Mouse (Mus musculus) ES-Bruce4 (cell line): ENCODE measurements at regions not wholly inside any gene's neighbourhood (a gene's known extent, or its start where the extent isn't known, plus 50 kb on each side); places are given as distances from the start of the nearest gene placed in this dataset.

Experiments
- H3K27ac ChIP-seq: 2 replicates; pipeline ENCODE4 v1.5.1; 2012; ENCODE audit warnings: low read length, inconsistent platforms; ENCODE audit not compliant: insufficient read depth
- H3K27me3 ChIP-seq: 2 replicates; pipeline ENCODE4 v1.6.1; 2012; ENCODE audit warnings: mild to moderate bottlenecking, low read length, inconsistent platforms; ENCODE audit not compliant: control insufficient read depth, poor library complexity, insufficient read depth, severe bottlenecking
- H3K36me3 ChIP-seq: 2 replicates; pipeline ENCODE4 v1.6.1; 2012; ENCODE audit warnings: inconsistent platforms, mild to moderate bottlenecking, low read length, moderate library complexity; ENCODE audit not compliant: control insufficient read depth, poor library complexity, insufficient read depth, severe bottlenecking
- H3K4me1 ChIP-seq: one replicate; pipeline ENCODE4 v1.8.1; 2011; ENCODE audit warnings: low read length; ENCODE audit not compliant: control insufficient read depth, insufficient read depth
- H3K4me3 ChIP-seq: 2 replicates; pipeline ENCODE4 v1.5.1; 2011; ENCODE audit warnings: low read depth, mild to moderate bottlenecking, low read length
- H3K9ac ChIP-seq: 2 replicates; pipeline ENCODE4 v1.6.1; 2012; ENCODE audit warnings: low read depth, mild to moderate bottlenecking, inconsistent platforms; ENCODE audit not compliant: poor library complexity, severe bottlenecking
- H3K9me3 ChIP-seq: replicated peaks from 2 replicates; pipeline ENCODE4 v1.6.1; 2012; ENCODE audit warnings: mild to moderate bottlenecking, low read length, inconsistent platforms; ENCODE audit not compliant: control insufficient read depth, poor library complexity, insufficient read depth, severe bottlenecking
- CTCF ChIP-seq: IDR thresholded peaks from one replicate; pipeline ENCODE4 v1.8.1; 2011; ENCODE audit warnings: low read depth, low read length
- EP300 ChIP-seq: IDR thresholded peaks from 2 replicates; pipeline ENCODE4 v1.6.1; 2011; ENCODE audit warnings: low read depth, low read length; ENCODE audit not compliant: insufficient read depth
- POLR2A ChIP-seq: IDR thresholded peaks from one replicate; pipeline ENCODE4 v1.8.1; 2011; ENCODE audit warnings: low read length; ENCODE audit not compliant: insufficient read depth

- Histone ChIP-seq H3K27me3 (no peaks in the 10 kb centered on the region), H3K4me3 (no peak overlapping the region), H3K27ac (no peak overlapping the region), H3K36me3 (no peaks in the 10 kb centered on the region), H3K4me1 (no peaks in the 10 kb centered on the region), H3K9me3 (no peaks in the 10 kb centered on the region; the same call in 1 of the 2 replicates), H3K9ac (no peak overlapping the region)
- TF ChIP-seq POLR2A (no peak), CTCF (no peak), EP300 (no peak)
Observed at GRCm38 (mm10) chr1:189156906-189157305, 149.3 kb upstream of the Kctd3 start.

- no peak overlapping the region for H3K27ac ChIP-seq
Observed at GRCm38 (mm10) chr1:189154376-189154775, 146.7 kb upstream of the Kctd3 start.

GRCm38 (mm10) chr1:189153150-189153549 is 145.5 kb upstream of the Kctd3 start:
- Histone ChIP-seq H3K9ac (no peak overlapping the region), H3K27me3 (no peaks in the 10 kb centered on the region), H3K4me3 (no peak overlapping the region), H3K36me3 (no peaks in the 10 kb centered on the region), H3K27ac (no peak overlapping the region), H3K4me1 (no peaks in the 10 kb centered on the region), H3K9me3 (no peaks in the 10 kb centered on the region; the same call in 1 of the 2 replicates)
- TF ChIP-seq POLR2A (no peak), EP300 (no peak), CTCF (no peak)

More at GRCm38 (mm10) chr1:189154376-189154775, 146.7 kb upstream of the Kctd3 start:
- no peaks in the 10 kb centered on the region; the same call in 1 of the 2 replicates for H3K9me3 ChIP-seq
- H3K4me1 ChIP-seq = no peaks in the 10 kb centered on the region
- H3K27me3 ChIP-seq = no peaks in the 10 kb centered on the region
- no peak for TF ChIP-seq CTCF
- no peak for TF ChIP-seq EP300
- TF ChIP-seq POLR2A = no peak
- H3K9ac ChIP-seq = no peak overlapping the region
- no peak overlapping the region for H3K4me3 ChIP-seq
- no peaks in the 10 kb centered on the region for H3K36me3 ChIP-seq

GRCm38 (mm10) chr1:189142982-189143451 is 135.4 kb upstream of the Kctd3 start:
- H3K27ac ChIP-seq = no peak overlapping the region
- no peaks in the 10 kb centered on the region for H3K4me1 ChIP-seq
- H3K4me3 ChIP-seq = no peak overlapping the region
- H3K27me3 ChIP-seq = no peaks in the 10 kb centered on the region; the same call in 1 of the 2 replicates
- no peak for TF ChIP-seq EP300
- no peak for TF ChIP-seq POLR2A
- no peak for TF ChIP-seq CTCF
- H3K9me3 ChIP-seq = no peaks in the 10 kb centered on the region
- H3K9ac ChIP-seq = no peak overlapping the region
- no peaks in the 10 kb centered on the region for H3K36me3 ChIP-seq

GRCm38 (mm10) chr1:189142551-189142950 is 134.9 kb upstream of the Kctd3 start:
- Histone ChIP-seq H3K4me3 (no peak overlapping the region), H3K9ac (no peak overlapping the region), H3K27ac (no peak overlapping the region)

GRCm38 (mm10) chr1:189141694-189142093 is 134.1 kb upstream of the Kctd3 start:
- no peak overlapping the region for H3K27ac ChIP-seq
- no peaks in the 10 kb centered on the region for H3K36me3 ChIP-seq
- H3K4me1 ChIP-seq = no peaks in the 10 kb centered on the region

More at GRCm38 (mm10) chr1:189142551-189142950, 134.9 kb upstream of the Kctd3 start:
- H3K9me3 ChIP-seq = no peaks in the 10 kb centered on the region
- TF ChIP-seq CTCF = no peak
- TF ChIP-seq POLR2A = no peak
- 0 out of 2 replicates have a peak, but pooled peaks have one; percentile 6 for TF ChIP-seq EP300
- no peaks in the 10 kb centered on the region for H3K4me1 ChIP-seq
- no peaks in the 10 kb centered on the region for H3K36me3 ChIP-seq
- H3K27me3 ChIP-seq = no peaks in the 10 kb centered on the region; the same call in 1 of the 2 replicates

More at GRCm38 (mm10) chr1:189141694-189142093, 134.1 kb upstream of the Kctd3 start:
- no peak for TF ChIP-seq CTCF
- no peak for TF ChIP-seq EP300
- no peak for TF ChIP-seq POLR2A
- Histone ChIP-seq H3K9me3 (no peaks in the 10 kb centered on the region), H3K4me3 (no peak overlapping the region), H3K9ac (no peak overlapping the region), H3K27me3 (no peaks in the 10 kb centered on the region; the same call in 1 of the 2 replicates)
